Mouse (Mus musculus): Measurements from ENCODE around the gene Tex14.

DNA sequence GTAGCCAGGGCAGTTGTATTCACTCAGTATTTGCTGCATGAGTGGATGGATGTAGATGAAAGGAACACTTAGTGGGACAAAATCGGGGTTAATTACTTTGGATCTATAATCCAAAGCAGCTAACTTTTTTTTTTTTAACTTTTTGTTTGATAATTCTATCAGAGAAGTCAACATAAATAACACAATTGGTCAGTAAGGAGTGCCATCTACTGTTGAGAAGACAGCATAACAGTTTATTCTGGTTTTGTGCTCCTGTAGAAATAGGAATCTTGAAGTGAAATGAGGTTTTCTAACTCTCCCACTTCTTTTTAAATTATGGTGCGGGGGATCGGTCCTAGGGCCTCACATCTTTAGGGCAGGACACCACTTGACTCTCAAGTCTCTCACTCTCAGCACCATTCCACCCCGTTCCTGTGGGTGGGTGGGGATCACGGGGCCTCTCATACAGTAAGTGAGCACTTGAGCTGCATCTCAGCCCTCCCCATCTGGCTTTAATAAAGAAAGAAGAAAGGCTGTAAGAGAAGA, 99.9 kb downstream of the Tex14 start:
- no peak for TF ChIP-seq POLR2A (IDR thresholded peaks at IDR 0.05; ENCODE audit: low read depth, low read length)
- TF ChIP-seq CTCF (conservative IDR thresholded peaks at IDR 0.05; ENCODE audit: insufficient read depth, insufficient read length, low read depth, low read length): no peak
